10 mouse cellular contexts compared by ENCODE assay signal in the genomic region with DNA sequence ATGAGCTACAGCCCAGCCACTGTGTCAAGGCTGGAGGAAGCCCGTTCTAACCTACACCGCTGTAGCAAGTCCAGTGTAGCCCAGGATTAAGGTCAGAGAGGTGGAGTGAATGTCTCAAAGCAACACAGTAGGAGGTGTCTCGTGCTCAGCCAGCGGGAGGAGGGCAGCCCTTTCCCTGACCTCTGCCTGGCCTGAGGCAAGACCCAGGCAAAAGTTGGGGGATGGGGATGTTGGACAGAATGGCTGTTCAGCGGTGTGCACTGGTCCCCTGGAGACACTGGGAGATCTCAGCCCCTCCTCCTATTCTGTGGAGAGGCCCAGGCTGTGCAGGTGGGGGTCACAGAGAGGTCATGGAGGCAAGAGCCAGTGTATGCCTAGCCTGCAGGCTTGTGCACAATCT. TPM values are rescaled to one million over a fixed set of nuclear protein-coding genes. Genes with fewer than 3 reads are reported as not detected.
DNase-seq lines count a peak whose midpoint lies in the region; ATAC-seq lines count a peak whose summit lies in the region.
"Had no signal": no experiment of that assay in that cellular context is flagged by ENCODE, and none has a peak within 500 bp of the region (broad histone marks: within the 10 kb centered on the region; RNA-seq: fewer than 3 reads in every experiment).

No protein-coding gene starts in this region.

- no peak overlapping the region for H3K9ac ChIP-seq in midbrain, embryonic 12.5 days (replicated peaks)
- no peak overlapping the region for H3K9ac ChIP-seq in midbrain, embryonic 13.5 days (replicated peaks)

- peaks cover 18% of the 10 kb centered on the region for H3K4me1 ChIP-seq in midbrain, embryonic 12.5 days
- peaks cover 20% of the 10 kb centered on the region for H3K4me1 ChIP-seq in midbrain, embryonic 13.5 days (replicated peaks)

- H3K27me3 ChIP-seq in midbrain, embryonic 12.5 days: no peaks in the 10 kb centered on the region; the same call in 1 of the 2 replicates
- H3K27me3 ChIP-seq in midbrain, embryonic 13.5 days: no peaks in the 10 kb centered on the region

- WGBS in midbrain, embryonic 12.5 days: under 1% methylated on average over 5 of the region's 5 CpGs
- WGBS in midbrain, embryonic 13.5 days: 3% methylated on average over 5 of the region's 5 CpGs

- no peak overlapping the region for H3K4me2 ChIP-seq in midbrain, embryonic 12.5 days (replicated peaks)
- H3K4me2 ChIP-seq in midbrain, embryonic 13.5 days (replicated peaks): no peak overlapping the region

- 0 out of 2 replicates have a peak overlapping the region, but pooled peaks have one; percentile 7 for H3K27ac ChIP-seq in midbrain, embryonic 12.5 days (replicated peaks)
- no peak overlapping the region for H3K27ac ChIP-seq in midbrain, embryonic 13.5 days

- H3K36me3 ChIP-seq in midbrain, embryonic 12.5 days: no peaks in the 10 kb centered on the region
- no peaks in the 10 kb centered on the region for H3K36me3 ChIP-seq in midbrain, embryonic 13.5 days

- no peak for ATAC-seq in midbrain, embryonic 12.5 days (ENCODE audit: low FRiP score, low read depth)
- no peak for ATAC-seq in midbrain, embryonic 13.5 days
- ATAC-seq: forebrain, embryonic 16.5 days had no signal

- H3K9me3 ChIP-seq in midbrain, embryonic 12.5 days: no peaks in the 10 kb centered on the region
- H3K9me3 ChIP-seq in midbrain, embryonic 13.5 days: no peaks in the 10 kb centered on the region

- DNase-seq in embryo, embryonic 9.5 days (ENCODE audit: extremely low spot score): peak; percentile 92
- peak; percentile 75 to 88 for DNase-seq in kidney, postnatal 25 days
- peak; percentile 96 for DNase-seq in yolk sac, embryonic 10.5 days (ENCODE audit: low spot score)
- DNase-seq in layer of hippocampus, postnatal 25 days (ENCODE audit: extremely low spot score in 1 of 2, low spot score in 1 of 2): no peak
- no peak for DNase-seq in lung, adult 18-20 months
- DNase-seq: cerebellum, adult 9-10 months; thymus, postnatal 4 days had no signal

- H3K4me3 ChIP-seq in midbrain, embryonic 12.5 days: no peak overlapping the region
- no peak overlapping the region for H3K4me3 ChIP-seq in midbrain, embryonic 13.5 days (replicated peaks)

RNA-seq across cellular contexts. Expression of gene 1700001O22Rik, which starts 24.2 kb away (rescaled TPM):
- 2.4 and 2.6 TPM in 2 replicates for polyA plus RNA-seq in midbrain, embryonic 12.5 days (2016; fragmentation: Nextera tagmentation; extraction: Ambion mirVana)
- 1.1 and 1.3 TPM in 2 replicates for polyA plus RNA-seq in midbrain, embryonic 13.5 days (2015; fragmentation: Nextera tagmentation; extraction: Ambion mirVana)
- 1 to 10 TPM; 4.0 to 5.5 TPM for total RNA-seq in layer of hippocampus, postnatal 25 days (2021)

RNA-seq across cellular contexts. Expression of gene Ntmt1, which starts 28.4 kb away (rescaled TPM):
- 103 and 110 TPM in 2 replicates for polyA plus RNA-seq in midbrain, embryonic 12.5 days (2016; fragmentation: Nextera tagmentation; extraction: Ambion mirVana)
- polyA plus RNA-seq in midbrain, embryonic 13.5 days (2015; fragmentation: Nextera tagmentation; extraction: Ambion mirVana): 121 and 123 TPM in 2 replicates
- 10 to 100 TPM; 34.8 to 35.2 TPM for total RNA-seq in layer of hippocampus, postnatal 25 days (2021)

RNA-seq across cellular contexts. Expression of gene Asb6, which starts 50.9 kb away (rescaled TPM):
- 40.3 and 41.0 TPM in 2 replicates for polyA plus RNA-seq in midbrain, embryonic 12.5 days (2016; fragmentation: Nextera tagmentation; extraction: Ambion mirVana)
- 41.7 and 43.0 TPM in 2 replicates for polyA plus RNA-seq in midbrain, embryonic 13.5 days (2015; fragmentation: Nextera tagmentation; extraction: Ambion mirVana)
- total RNA-seq in layer of hippocampus, postnatal 25 days (2021): 10 to 100 TPM; 35.1 to 40.1 TPM

RNA-seq across cellular contexts. Expression of gene Prrx2, which starts 55.5 kb away (rescaled TPM):
- polyA plus RNA-seq in midbrain, embryonic 12.5 days (2016; fragmentation: Nextera tagmentation; extraction: Ambion mirVana): 19.8 and 24.9 TPM in 2 replicates
- polyA plus RNA-seq in midbrain, embryonic 13.5 days (2015; fragmentation: Nextera tagmentation; extraction: Ambion mirVana): 2.0 and 2.8 TPM in 2 replicates
- 1 to 10 TPM; 1.7 to 3.3 TPM for total RNA-seq in layer of hippocampus, postnatal 25 days (2021)

Comparison
In these comparisons a context has a peak if more than half of its experiments do, and no peak if none do; other contexts are left out.
1. DNase-seq: peak in embryo, embryonic 9.5 days (single experiment), kidney, postnatal 25 days (2 of 2) and yolk sac, embryonic 10.5 days (single experiment); none in layer of hippocampus, postnatal 25 days (0 of 2) and lung, adult 18-20 months (0 of 2).